Mouse (Mus musculus) right cerebral cortex, adult 2 months (tissue): ENCODE measurements around the gene Abcb4.
"Not testable (repeated sequence)": the region's sequence is repeated elsewhere in the genome, so short reads cannot be mapped to it uniquely, and the experiment has no call there.

Source experiments
- DNase-seq, 2 experiments: peaks; one replicate each; pipeline ENCODE4 v3.0.0; 2021 to 2022; ENCODE audit warnings: low spot score in 2 of 2

Abcb4 gene

DNA sequence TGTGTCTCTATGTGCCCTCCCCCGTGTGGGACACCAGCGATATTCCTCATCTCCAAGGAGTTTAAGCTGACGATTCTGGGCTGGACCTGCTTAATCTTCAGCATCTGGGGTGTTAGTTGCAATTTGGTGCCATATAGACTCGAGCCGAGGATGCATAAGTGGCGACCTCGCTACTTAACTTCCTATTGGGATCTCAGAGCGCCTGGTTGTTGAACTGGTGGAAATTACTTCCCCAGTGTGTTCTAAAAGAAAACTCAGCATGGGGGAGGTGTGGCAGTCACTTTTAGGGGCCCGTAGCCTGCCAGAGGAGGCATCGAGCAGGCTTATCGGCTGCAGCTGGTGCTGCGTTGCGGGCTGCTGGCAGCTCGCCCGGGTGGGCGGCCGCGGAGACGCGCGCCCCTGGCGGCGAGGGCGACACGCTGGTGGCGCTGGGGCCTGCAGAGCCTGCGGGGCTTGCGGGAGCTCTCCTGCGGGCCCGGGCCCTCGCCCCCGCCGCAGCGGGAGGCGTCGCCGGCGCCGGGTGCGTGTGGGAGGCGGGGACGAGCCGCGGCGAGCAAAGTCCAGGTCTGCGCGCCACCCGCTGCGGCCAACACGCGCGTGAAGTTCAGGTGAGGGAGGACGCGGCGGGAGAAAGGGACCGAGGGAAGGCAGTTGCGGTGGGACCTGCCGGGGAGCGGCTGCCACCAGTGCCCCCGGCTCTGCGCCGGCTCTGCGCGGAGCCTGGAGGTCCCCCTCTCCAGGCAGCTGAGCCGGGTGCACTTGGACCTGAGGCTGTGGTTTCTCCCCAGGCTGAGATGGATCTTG, at the start of gene Abcb4:
Abcb4 (plus strand) TSS at position 418 of the 804 bp plus-strand sequence.
- DNase-seq, result peak; percentile 60 to 75

DNA sequence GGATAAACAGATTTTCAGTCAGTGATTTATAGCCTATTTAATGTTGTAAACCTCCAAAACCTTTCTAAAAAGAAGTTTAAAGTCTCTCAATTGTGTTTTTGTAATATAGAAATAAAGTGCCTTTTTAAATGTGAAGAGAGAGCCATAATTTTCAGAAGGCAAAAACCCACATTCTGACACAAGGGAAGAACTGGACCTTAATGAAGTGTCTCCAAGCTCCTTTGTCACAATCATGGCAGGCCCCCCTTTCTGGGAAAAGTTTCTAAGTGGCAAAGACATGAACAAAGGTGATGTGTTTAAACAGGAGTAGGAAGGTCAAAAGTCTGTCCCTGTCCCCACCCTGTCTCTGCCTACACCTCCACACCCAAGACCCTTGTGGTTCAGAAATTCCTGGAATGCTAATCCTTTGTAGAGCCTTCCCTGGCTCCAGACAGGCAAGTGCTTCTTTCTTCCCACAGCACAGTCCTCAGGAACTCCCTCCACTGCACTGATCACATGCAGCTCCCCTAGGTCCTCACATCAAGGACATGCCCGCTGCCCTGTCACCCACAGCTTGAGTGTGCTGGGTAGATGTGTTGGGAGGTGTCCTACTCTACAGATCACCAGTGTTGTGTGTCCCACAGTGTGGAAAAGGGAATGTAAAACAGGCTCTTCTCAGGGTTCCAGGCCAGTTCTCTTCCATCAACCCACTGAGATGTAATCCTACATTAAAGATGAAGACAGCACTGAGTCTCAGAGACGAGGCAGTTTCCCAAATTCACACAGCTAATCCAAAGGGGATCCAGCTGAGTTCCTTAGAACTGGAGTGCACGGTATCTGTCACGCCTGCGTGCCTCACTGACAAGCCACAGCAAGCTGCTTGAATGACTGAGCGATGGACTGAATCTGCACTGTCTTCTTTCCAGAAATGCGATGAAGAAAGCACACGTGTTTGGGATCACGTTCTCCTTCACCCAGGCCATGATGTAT, 44.6 kb upstream of the Abcb4 start:
- DNase-seq, result not testable (repeated sequence)

DNA sequence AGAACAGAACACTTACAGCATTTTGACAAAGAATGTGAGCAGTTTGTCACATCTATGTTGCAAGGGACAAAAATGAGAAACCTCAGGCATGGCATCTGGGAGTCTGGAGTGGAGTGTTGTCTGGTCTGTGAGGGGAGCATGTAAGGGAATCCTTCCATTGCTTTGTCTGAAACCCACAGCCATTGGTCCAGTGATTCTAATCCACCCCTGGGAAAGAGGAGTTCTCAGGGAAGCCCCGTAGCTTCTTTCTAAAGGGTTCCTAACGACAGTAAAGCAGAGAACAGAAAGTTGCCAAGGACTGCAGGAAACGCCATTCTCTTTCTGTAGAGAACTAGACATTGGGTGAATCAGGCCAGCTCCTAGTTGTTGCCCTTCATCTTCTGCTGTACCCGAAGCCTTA, 42.7 kb upstream of the Abcb4 start:
- no peak for DNase-seq

DNA sequence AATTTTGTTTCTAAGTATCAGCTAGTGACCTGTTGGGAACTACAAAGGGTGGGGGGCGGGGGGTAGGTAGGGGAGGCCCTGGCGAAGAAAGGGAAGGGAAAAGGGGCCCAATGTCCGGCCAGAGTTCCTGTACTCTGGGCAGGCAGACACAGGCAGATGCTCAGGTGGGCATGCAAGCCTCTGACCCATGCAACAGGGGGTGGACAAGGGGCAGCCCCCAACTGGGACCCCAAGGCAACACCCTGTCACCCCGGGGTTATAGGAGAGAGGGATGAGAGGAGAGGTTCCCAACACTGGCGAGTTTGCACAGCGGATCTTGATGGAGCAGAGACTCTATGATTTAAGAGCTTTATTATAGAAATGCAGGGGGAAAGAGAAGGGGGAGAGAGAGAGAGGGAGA, 36.3 kb upstream of the Abcb4 start:
- DNase-seq, result no peak

DNA sequence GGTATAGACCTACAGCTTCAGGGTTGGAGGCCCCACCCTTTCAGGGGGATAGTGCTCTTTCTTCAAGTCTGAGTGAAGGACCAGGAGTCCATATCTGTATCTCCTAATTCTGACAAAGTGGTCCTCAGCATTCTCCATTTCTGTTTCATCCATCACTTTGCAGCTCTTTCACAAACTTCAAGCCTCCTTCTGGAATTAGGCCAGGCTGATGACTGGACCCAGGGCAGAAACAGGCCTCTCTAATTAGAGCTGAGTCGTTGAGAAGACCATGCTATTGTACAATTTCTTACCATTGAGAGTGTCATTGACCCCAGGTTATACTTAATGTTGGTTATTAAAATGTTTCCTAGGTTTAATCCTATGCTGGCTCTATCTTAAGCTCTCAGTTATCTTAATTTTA, 31.7 kb upstream of the Abcb4 start:
- DNase-seq, result no peak

DNA sequence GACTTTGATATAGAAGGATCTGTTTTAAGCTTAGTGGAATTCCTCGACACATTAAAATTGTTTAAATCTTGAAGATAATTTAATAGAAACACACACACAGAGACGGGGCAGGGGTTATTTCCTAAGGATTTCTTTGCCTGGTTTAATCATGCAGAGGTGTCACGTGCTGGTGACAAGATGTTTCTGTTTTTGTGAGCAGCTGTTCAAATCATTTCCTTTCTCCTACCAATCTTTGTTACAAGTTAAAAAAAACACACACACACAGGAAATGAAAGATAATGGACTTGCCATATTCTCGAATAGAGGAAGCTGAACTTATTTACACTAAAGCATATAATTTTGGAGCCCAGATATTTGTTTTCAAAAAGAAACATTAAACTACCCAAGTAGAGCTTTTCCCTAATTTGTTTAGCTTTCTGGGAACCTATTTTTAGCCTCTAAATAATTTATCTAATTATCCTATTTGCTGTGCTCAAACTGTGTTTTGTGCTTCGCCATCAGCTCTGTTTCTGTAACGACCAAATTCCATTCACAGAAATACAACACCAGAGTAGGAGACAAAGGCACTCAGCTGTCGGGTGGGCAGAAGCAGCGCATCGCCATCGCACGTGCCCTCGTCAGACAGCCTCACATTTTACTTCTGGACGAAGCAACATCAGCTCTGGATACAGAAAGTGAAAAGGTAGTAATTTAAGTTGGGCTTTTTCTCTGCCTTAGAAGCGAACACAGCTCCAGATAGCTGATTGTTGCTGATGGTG, 29.8 kb upstream of the Abcb4 start:
- no peak for DNase-seq

DNA sequence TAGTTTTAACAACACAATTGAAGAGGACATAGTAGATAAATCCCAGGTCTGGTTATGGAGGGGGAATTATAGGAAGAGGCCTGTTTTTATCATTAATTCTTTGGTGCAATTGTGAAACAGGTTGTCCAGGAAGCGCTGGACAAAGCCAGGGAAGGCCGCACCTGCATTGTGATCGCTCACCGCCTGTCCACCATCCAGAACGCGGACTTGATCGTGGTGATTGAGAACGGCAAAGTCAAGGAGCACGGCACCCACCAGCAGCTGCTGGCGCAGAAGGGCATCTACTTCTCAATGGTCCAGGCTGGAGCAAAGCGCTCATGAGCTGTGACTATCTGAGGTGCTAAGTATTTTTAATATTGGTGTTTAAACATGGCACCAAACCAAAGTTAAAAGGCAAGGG, 27.9 kb upstream of the Abcb4 start:
- DNase-seq, result not testable (repeated sequence)

DNA sequence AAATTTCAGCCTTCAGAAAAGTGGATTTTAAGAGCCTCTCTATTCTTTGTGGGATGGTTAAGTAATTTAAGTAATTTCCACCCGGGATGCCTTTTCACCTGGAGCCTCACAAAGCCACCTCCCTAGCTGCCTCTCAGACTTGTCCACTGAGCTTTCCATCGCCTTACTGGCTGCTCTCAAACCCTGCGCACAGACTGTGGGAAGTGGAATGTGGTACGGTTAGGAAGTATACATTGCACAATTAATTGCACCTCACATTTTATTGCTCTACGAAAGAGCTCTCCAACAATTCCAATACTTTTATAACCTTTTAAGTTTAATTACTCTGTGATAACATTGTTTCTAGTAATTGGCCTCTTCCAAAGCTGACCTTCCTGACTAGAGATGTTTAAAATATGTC, 27.2 kb upstream of the Abcb4 start:
- DNase-seq, result no peak

DNA sequence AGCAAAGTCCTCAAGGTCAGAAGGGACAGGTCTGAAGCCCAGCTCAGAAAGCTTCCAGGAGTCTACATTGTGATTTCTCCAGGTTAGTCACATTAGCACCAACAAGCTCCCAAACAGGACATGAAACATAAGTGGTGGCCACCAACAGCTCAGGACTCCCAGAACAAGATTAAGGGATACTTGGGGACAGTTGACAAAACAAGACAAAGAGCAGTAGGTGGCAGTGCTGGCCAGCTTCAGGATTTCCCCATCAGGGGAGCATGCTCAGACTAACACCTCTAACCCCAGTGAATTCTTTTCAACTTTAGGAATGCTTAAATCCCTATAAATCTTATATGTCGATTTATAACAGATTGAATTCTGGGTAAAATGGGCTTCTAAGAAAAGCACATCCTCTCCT, 25.5 kb upstream of the Abcb4 start:
- DNase-seq, result no peak

DNA sequence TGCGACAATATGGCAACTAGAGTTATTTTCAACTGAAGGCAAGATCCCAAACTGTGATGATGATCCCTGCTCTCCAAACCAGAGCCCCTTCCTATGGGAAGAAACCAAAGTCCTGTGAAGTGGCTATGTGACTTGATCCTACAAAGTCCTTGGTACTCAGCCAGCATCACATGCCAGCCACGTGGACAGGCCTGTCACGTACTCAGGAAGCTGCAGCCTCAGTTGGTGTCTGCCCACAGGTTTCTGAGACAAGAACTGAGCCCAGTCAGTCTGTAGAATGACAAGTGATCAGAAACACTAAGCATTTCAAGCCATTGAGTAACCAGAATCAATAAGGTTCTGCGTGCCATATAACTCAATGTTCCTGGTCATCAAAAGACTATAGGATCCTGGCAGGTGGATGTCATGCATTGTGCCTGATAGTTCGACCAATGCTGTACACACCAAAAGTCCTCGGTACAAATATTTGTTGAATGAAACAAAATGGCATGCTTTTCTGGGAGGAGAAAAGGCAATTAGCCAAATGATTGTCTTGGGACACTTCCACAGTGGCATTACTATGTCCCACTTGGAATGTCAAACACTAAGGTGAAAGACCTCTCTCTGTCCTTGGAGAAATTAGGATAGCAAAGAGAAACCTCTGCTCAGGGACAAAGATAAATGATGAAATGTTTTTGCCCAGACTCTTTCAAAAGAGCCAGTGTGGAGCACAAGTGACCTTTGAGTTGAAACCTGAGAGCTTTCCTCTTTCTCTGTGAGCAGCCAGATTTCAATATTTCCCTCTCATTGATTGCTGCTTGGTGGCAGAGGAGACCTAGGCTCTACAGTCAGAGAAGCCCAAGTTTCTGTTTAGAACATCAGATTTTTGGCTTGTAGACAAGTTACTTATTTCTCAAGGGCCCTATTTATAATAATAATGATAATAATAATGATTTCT, 20.3 kb upstream of the Abcb4 start:
- no peak for DNase-seq

DNA sequence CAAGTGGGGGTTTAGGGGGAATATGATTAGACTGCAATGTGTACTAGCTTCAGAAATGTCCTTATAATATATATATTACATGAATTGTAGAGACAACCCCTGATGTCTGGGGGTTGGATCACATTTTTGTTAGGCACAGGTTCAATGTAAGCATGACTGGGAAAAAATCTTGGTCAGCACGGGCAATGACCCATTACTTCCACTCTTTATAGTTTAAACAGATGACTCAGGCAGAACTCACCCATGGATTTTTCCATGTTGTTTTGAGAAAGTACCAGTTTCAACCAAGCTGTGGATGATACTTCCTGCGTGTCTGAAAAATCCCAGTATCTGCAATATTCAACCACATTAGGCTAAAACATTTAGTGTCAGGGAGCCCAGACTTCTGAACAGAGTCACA, 16.4 kb upstream of the Abcb4 start:
- no peak for DNase-seq

DNA sequence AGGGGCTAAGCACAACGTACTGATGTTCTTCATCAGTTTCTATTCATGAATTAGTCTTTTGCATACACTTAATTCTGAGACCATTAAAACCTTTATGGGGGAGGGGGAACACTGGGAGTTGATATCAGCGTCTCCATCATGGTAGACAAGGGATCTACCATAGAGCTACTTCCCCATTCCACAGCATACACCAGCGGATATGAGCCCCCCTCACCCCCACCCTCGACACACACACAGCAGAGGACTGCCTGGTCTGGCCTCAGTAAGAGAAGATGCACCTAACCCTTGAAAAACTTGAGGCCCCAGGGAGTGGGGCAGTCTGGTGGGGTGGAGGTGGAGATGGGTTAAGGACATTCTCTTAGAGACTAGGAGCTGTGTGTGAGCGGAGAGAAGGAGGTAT, 15.7 kb upstream of the Abcb4 start:
- DNase-seq, result no peak

DNA sequence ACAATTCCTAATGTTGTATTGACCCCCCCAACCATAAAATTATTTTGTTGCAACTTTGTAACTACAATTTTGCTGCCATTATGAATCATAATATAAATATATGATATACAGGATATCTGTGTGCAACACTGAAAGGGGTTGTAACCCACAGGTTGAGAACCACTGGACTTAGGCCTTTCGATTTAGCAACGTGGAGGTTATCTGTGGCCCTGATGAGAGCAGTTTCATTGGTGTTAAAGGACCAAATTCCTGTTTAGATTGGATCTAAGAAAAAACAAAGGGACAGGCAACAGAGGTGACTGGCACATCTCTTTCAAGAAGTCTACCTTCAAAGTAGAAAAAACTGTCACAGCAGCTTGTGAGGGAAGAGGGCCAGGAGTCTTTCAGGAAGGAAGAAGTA, 7.7 kb upstream of the Abcb4 start:
- DNase-seq, result no peak

DNA sequence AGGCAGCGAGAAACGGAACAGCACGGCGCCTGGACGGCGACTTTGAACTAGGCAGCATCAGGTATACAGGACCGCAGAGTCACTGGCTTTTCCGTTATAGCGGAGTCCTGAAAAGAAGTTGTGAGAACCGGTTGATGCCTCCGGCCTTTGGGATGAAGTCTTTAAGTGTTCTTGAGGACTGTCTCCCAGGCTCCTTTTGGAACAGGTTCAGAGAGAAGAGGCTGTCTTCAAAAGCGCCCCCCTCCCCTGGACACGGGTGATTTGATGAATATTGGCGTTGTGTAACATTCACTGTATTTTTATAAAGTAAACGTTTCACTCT, 548 bp downstream of the Abcb4 start:
- no peak for DNase-seq

DNA sequence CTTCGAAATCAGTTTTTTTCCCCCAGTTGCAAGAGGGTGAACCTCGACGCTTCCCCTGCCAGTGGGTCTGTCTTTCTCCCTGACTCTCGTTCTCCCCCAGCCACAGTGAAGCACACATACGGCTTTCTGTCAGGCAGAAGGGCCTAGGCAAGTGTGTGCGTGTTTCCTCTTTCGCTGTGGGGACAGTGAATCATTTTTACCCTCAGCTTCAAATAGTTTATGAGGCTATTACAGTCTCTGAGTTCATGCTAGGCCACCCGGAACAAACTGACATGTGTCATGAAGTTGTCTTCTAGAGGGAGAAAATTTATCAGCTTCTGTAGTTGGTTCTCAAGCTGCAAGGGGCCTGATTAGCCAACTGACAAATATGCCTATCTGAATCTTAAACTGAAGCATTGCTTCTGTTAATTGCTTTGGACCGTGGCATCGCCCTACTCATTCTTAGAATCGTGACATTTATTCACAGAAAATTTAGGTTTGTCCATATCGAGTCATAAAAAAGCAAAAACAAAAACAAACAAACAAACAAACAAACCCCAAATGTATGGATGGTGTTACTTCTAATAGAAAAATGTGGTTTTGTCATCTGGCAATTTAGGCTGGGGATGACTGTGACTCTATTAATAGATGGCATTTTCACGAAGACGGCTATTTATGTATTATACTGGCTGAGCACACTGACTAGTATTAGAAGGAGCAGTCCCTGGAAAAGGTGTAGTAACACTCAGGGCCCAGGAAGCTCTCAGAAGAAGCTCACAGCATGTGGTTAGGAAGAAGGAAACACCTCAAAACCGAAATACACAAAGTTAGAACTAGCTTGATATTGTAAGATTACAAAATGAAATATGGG, 1.3 kb downstream of the Abcb4 start:
- no peak for DNase-seq

DNA sequence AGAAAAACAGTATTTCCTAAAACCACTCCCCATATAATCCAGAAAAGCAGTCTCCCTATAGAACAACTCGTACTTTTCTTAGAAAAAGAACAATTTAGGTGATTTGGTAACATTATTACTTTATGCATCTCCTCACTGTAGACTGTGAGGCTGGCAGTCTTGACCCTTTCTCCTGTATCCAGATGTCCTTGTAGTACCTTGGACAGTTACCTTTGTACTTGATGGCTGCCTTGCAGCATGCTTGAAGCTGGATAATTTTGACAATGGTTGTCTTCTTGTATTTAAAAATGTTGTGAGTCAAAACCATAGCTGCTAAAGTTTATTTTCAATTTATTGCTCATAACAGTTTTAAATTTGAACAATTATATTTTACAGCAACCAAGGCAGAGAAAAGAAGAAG, 2.7 kb downstream of the Abcb4 start:
- DNase-seq, result no peak

DNA sequence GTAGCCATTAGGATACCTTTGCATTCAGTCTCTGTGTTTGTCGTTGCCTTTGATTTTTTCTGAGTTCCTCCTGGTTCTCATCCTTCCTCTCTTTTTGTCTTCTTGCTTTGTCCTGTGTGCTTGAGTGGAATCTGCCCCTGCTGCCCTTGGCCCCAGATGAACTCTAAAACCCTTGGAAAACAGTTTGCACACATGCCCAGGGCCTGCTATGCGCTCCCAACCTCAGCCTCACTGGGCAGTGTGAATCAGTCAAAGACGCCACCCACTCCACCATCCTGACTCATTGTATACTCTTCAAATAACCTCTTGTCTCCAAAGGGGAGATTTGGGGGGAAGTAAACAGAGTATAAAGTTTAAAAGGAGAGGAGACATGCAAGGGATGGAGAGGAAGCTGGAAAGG, 4.7 kb downstream of the Abcb4 start:
- no peak for DNase-seq

DNA sequence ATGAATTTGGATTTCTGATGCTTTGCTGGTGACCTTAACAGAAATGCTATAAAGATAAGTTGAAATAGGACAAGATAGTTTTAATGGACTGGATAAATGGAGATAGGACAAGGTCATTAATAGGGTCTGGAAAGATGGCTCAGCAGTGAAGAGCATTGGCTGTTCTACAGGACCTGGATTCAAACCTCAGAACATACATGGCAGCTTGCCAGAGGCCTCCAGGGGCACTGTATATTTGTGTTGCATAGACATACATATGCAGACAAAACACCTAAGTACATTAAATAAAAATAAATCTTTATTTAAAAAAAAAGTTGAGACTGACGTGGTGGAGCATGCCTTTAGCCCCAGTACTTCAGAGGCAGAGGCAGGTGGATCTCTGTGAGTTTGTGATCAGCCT, 7.5 kb downstream of the Abcb4 start:
- no peak for DNase-seq

DNA sequence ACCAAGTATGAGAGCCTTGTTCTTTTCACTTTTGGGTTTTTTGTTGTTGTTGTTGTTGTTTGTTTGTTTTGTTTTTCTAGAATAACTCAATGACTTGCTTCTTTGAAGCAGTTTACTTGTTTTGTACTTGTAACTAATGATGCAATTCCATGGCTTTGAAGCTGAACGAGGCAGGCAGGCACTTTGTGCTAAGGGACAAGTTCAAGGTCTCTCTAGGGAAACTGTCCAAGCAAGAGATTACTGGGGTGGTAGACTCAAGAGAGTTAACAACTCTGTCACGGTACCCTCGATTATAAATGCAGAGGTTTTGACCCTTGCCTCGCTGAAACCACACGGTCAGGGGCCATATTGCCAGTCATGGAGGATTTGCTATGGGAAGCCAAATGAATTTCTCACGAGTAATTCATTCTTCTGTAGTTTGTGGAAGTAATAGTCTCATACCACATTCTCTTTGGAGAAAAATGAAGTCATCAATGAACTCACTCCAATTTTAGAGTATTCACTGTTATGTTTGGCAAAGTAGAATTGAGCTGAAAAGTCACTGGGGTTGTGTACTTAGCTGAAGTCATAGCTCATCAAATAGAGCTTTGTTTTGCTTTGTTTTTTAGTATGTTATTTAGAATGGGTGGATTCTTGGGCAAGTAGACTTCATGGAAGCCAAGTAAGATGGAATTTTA, 8.8 kb downstream of the Abcb4 start:
- no peak for DNase-seq

DNA sequence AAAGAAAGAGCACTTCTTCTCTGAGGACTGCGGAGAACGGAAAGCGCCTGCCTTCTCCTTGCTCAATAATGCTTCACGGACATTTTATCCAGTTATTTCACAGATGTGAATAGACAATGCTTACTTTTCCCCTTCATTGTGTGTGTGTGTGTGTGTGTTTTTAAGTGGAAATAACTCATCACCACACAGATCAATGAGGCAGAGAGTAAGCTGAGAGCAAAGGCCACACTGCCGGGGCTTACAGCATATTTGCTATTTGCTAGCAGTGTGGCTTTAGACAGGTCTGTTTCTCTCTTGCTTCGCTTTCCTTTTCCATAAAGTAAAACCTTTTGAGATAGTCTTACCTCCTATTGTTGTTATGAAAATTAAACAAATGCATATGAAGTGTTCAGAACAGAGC, 11.0 kb downstream of the Abcb4 start:
- no peak for DNase-seq
